ENCODE assay signal across 8 mouse cellular contexts in genomic region chr2:51934574-51935334, GRCm38 (mm10). TPM values are rescaled to one million over a fixed set of nuclear protein-coding genes. Genes with fewer than 3 reads are reported as not detected.
DNase-seq lines count a peak whose midpoint lies in the region; ATAC-seq and TF ChIP-seq lines count a peak whose summit lies in the region.

Gene Rbm43 (minus strand): TSS chr2:51935163.

- no peaks in the 10 kb centered on the region for H3K9me3 ChIP-seq in embryonic facial prominence, embryonic 11.5 days (replicated peaks; ENCODE audit: control insufficient read depth, low read length)
- H3K9me3 ChIP-seq in intestine, postnatal 0 days (ENCODE audit: control insufficient read depth), result no peaks in the 10 kb centered on the region
- no peaks in the 10 kb centered on the region for H3K9me3 ChIP-seq in midbrain, embryonic 11.5 days (ENCODE audit: control insufficient read depth, low read length)

- peak within 1 kb of the TSS; percentile 49 for H3K4me3 ChIP-seq in embryonic facial prominence, embryonic 11.5 days (ENCODE audit: low read depth, low read length)
- H3K4me3 ChIP-seq in intestine, postnatal 0 days (ENCODE audit: low read depth, low read length), result peak within 1 kb of the TSS; percentile 70
- peak within 1 kb of the TSS; percentile 46 for H3K4me3 ChIP-seq in midbrain, embryonic 11.5 days (ENCODE audit: low read depth, low read length)

- H3K4me1 ChIP-seq in embryonic facial prominence, embryonic 11.5 days (ENCODE audit: control insufficient read depth, insufficient read depth, low read length), result no peaks in the 10 kb centered on the region
- no peaks in the 10 kb centered on the region; the same call in 1 of the 2 replicates for H3K4me1 ChIP-seq in intestine, postnatal 0 days (replicated peaks; ENCODE audit: control insufficient read depth, insufficient read depth, low read length)
- H3K4me1 ChIP-seq in midbrain, embryonic 11.5 days (ENCODE audit: control insufficient read depth, insufficient read depth, low read length), result peaks cover 3% of the 10 kb centered on the region

- H3K27ac ChIP-seq in embryonic facial prominence, embryonic 11.5 days (replicated peaks; ENCODE audit: low read depth, low read length), result no peak within 1 kb of the TSS
- 0 out of 2 replicates have a peak within 1 kb of the TSS, but pooled peaks have one; percentile 23 for H3K27ac ChIP-seq in intestine, postnatal 0 days (ENCODE audit: low read depth, low read length)
- no peak within 1 kb of the TSS for H3K27ac ChIP-seq in midbrain, embryonic 11.5 days (ENCODE audit: low read depth, low read length)

- peak within 1 kb of the TSS; percentile 87 for H3K4me2 ChIP-seq in embryonic facial prominence, embryonic 11.5 days (ENCODE audit: low read depth, low read length)
- peak within 1 kb of the TSS; percentile 78 for H3K4me2 ChIP-seq in intestine, postnatal 0 days (replicated peaks; ENCODE audit: low read depth)
- H3K4me2 ChIP-seq in midbrain, embryonic 11.5 days, result peak within 1 kb of the TSS; percentile 79

- no peaks in the 10 kb centered on the region for H3K27me3 ChIP-seq in embryonic facial prominence, embryonic 11.5 days (ENCODE audit: control insufficient read depth, insufficient read depth, low read length)
- no peaks in the 10 kb centered on the region for H3K27me3 ChIP-seq in intestine, postnatal 0 days (replicated peaks; ENCODE audit: control insufficient read depth, insufficient read depth, low read length)
- peaks cover 5% of the 10 kb centered on the region; the same call in 1 of the 2 replicates for H3K27me3 ChIP-seq in midbrain, embryonic 11.5 days (ENCODE audit: control insufficient read depth, insufficient read depth, low read length)

- DNase-seq in 3134 (ENCODE audit: extremely low read depth, insufficient read length, low spot score), result peak; percentile 88
- DNase-seq in adrenal gland, postnatal 25 days, result peak; percentile 70
- peak; percentile 73 for DNase-seq in embryonic facial prominence, embryonic 11.5 days (ENCODE audit: low spot score)
- DNase-seq in gonadal fat pad, adult 2 months (ENCODE audit: low read depth), result peak; percentile 14
- DNase-seq in left cerebral cortex, postnatal 4 days, result peak; percentile 72
- DNase-seq in midbrain, embryonic 11.5 days (ENCODE audit: low spot score, missing footprints), result peak; percentile 95
- peak; percentile 47 for DNase-seq in skeletal muscle tissue, adult 2 months (ENCODE audit: low read depth, low spot score)

- ATAC-seq in embryonic facial prominence, embryonic 11.5 days (replicated peaks; ENCODE audit: insufficient number of reproducible peaks, low FRiP score, low TSS enrichment, low read depth), result peak; percentile 74
- ATAC-seq in intestine, postnatal 0 days, result peak; percentile 73
- peak; percentile 81 for ATAC-seq in midbrain, embryonic 11.5 days (ENCODE audit: low FRiP score)

- 2% methylated on average over 48 of the region's 48 CpGs for WGBS in embryonic facial prominence, embryonic 11.5 days
- WGBS in intestine, postnatal 0 days, result 1% methylated on average over 48 of the region's 48 CpGs
- whole genome bisulfite sequencing in midbrain, embryonic 11.5 days, result 2% methylated on average over 48 of the region's 48 CpGs

- no peaks in the 10 kb centered on the region for H3K36me3 ChIP-seq in embryonic facial prominence, embryonic 11.5 days (replicated peaks; ENCODE audit: control insufficient read depth, insufficient read depth, low read depth, low read length)
- no peaks in the 10 kb centered on the region for H3K36me3 ChIP-seq in intestine, postnatal 0 days (ENCODE audit: control insufficient read depth, insufficient read depth)
- no peaks in the 10 kb centered on the region for H3K36me3 ChIP-seq in midbrain, embryonic 11.5 days (ENCODE audit: control insufficient read depth, insufficient read depth, low read length)

- peak; percentile 64 for TF ChIP-seq CTCF in intestine, postnatal 0 days (IDR thresholded peaks at IDR 0.05; ENCODE audit: low read depth)

- peak within 1 kb of the TSS; percentile 75 for H3K9ac ChIP-seq in embryonic facial prominence, embryonic 11.5 days (replicated peaks; ENCODE audit: low read length)
- H3K9ac ChIP-seq in intestine, postnatal 0 days (ENCODE audit: low read depth, low read length), result peak within 1 kb of the TSS; percentile 65
- peak within 1 kb of the TSS; percentile 66 for H3K9ac ChIP-seq in midbrain, embryonic 11.5 days (ENCODE audit: low read length)

- intact Hi-C loops in left cerebral cortex, postnatal 4 days (cut with DNase I), result loop anchor here (10.0 kb wide), 1 partner anchor 140 kb away; the partner anchor contains the start of gene Rif1

RNA-seq across cellular contexts. Expression of gene Rbm43, which starts in this region (rescaled TPM):
- total RNA-seq in adrenal gland, postnatal 25 days (2021), result 16.8 and 18.0 TPM in 2 replicates
- polyA plus RNA-seq in embryonic facial prominence, embryonic 11.5 days (2014; fragmentation: Nextera tagmentation; extraction: Ambion mirVana), result 12.9 and 13.5 TPM in 2 replicates
- 6.2 and 8.2 TPM in 2 replicates for polyA plus RNA-seq in gonadal fat pad, adult 2 months (2012; rRNA removed)
- 5.1 and 5.5 TPM in 2 replicates for polyA plus RNA-seq in intestine, postnatal 0 days (2015; fragmentation: Nextera tagmentation; extraction: Ambion mirVana)
- total RNA-seq in left cerebral cortex, postnatal 4 days (2021), result 10 to 100 TPM; 14.5 to 15.3 TPM
- polyA plus RNA-seq in midbrain, embryonic 11.5 days (2014; fragmentation: Nextera tagmentation; extraction: Ambion mirVana), result 5.7 and 6.4 TPM in 2 replicates

Comparison
In these comparisons a context has a peak if more than half of its experiments do, and no peak if none do; other contexts are left out.
1. DNase-seq: peak in every context shown above with its lines; median percentile 95 in midbrain, embryonic 11.5 days; 88 in 3134; 73 in embryonic facial prominence, embryonic 11.5 days; 72 in left cerebral cortex, postnatal 4 days; 70 in adrenal gland, postnatal 25 days; 47 in skeletal muscle tissue, adult 2 months; 14 in gonadal fat pad, adult 2 months.